Mouse (Mus musculus): ENCODE results near the gene Slc2a12.

DNA sequence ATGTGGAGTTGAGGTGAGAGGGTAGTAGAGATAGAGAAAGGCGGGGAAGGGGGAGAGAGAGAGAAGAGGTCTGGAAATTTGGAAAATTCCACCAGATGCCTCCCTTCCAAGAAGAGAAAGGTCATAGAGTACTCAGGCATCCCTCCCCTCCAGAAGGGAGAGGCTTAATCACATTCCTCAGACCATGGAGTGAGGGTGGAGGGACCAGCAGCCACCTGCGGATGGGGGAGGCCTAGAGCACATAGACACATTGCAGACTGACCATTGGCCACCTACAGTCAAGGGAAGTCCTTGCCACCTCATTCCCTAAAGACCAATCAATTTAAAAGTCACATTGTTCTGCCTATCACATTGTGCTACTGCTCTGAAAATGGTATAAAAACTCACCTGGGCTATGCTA is 40.0 kb upstream of the Slc2a12 start:
- no peak for TF ChIP-seq CTCF (conservative IDR thresholded peaks at IDR 0.05; ENCODE audit: insufficient read depth, insufficient read length, low read depth, low read length)
- TF ChIP-seq POLR2A (IDR thresholded peaks at IDR 0.05; ENCODE audit: low read depth, low read length), result no peak

Measured in kidney, adult 2 months (tissue).